Mouse (Mus musculus) heart, adult 2 months (tissue): ENCODE results near the gene Kbtbd2. TPM values are rescaled to one million over a fixed set of nuclear protein-coding genes. Genes with fewer than 3 reads are reported as not detected.

Experiments used
- DNase-seq, 2 experiments: peaks; one replicate each; pipeline ENCODE4 v3.0.0; 2021
- H3K27ac ChIP-seq: fragments of 200-600 bp; 2 replicates; pipeline ENCODE4 v1.8.1; 2022
- H3K27me3 ChIP-seq: fragments of 200-500 bp; 2 replicates; pipeline ENCODE4 v1.6.1; 2012; ENCODE audit warnings: mild to moderate bottlenecking, low read length, inconsistent platforms, mixed read lengths; ENCODE audit not compliant: control insufficient read depth, insufficient read depth
- H3K36me3 ChIP-seq: fragments of 200-500 bp; 2 replicates; pipeline ENCODE4 v1.6.1; 2012; ENCODE audit warnings: low read length, inconsistent platforms; ENCODE audit not compliant: control insufficient read depth, insufficient read depth
- H3K4me1 ChIP-seq: fragments of 200-500 bp; 2 replicates; pipeline ENCODE4 v1.6.1; 2011; ENCODE audit warnings: low read length; ENCODE audit not compliant: control insufficient read depth, insufficient read depth
- H3K4me3 ChIP-seq: fragments of 200-600 bp; 2 replicates; pipeline ENCODE4 v1.8.1; 2022
- H3K79me2 ChIP-seq: fragments of 200-500 bp; replicated peaks from 2 replicates; pipeline ENCODE4 v1.6.1; 2012; ENCODE audit warnings: mild to moderate bottlenecking, inconsistent platforms, low read length, moderate library complexity, mixed read lengths; ENCODE audit not compliant: control insufficient read depth, insufficient read depth
- H3K9ac ChIP-seq: fragments of 200-500 bp; 2 replicates; pipeline ENCODE4 v1.6.1; 2012; ENCODE audit warnings: low read depth, mild to moderate bottlenecking, control low read depth, inconsistent platforms, low read length, mixed read lengths
- CTCF ChIP-seq: fragments of 200-600 bp; IDR thresholded peaks from 2 replicates; pipeline ENCODE4 v1.8.1; 2022; ENCODE audit warnings: antibody characterized with exemption, mild to moderate bottlenecking, moderate library complexity
- EP300 ChIP-seq: fragments of 200-500 bp; IDR thresholded peaks from 2 replicates; pipeline ENCODE4 v1.6.1; 2011; ENCODE audit warnings: low read depth, low read length, control low read depth; ENCODE audit not compliant: insufficient read depth
- POLR2A ChIP-seq: fragments of 200-500 bp; IDR thresholded peaks from 2 replicates; pipeline ENCODE4 v1.6.1; 2011; ENCODE audit warnings: mild to moderate bottlenecking, low read depth, low read length, control low read depth; ENCODE audit not compliant: insufficient read depth
- WGBS: fragments of 180-500 bp; shearing (Covaris S2); methylation state at CpG from one replicate; pipeline ENCODE4 v1.1.7; 2018; 5-methylcytosine and 5-hydroxymethylcytosine counted together
- intact Hi-C: fragments of 180-260 bp; cut with DNase I; formaldehyde crosslinking; loops from one replicate; pipeline ENCODE4 v1.15.1; 2025
- polyA plus RNA-seq: library from polyadenylated mRNA; depleted of rRNA; stranded (reverse); fragments of >200 nt; gene quantifications from 2 replicates; pipeline ENCODE4 v1.2.3, GENCODE M21; 2012
- total RNA-seq, 2 experiments: library from RNA; stranded (reverse); gene quantifications; 2 replicates each; pipeline ENCODE4 v1.2.3; 2021

The Kbtbd2 gene
- total and polyA plus RNA-seq, 3 experiments: 7.7 to 30.6 (median 28.9) TPM

DNA sequence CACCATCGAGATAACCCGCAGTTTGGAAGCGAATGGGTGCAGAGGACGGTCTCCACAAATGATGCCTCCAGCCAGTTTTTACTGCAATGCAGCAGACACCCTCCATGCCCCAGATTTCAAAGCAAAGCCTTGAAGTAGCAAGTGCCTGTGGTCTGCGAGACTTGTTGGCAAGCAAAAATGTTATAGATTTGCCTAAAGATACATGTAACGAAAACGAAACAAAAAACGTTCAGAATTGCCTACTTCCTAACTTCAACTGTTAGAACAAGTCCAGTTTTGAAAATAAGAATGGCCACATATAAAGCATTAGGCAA is 496 bp upstream of the Kbtbd2 start:
- Histone ChIP-seq H3K4me3 (peak overlapping the region; percentile 81), H3K4me1 (peaks cover 11% of the 10 kb centered on the region), H3K27me3 (no peaks in the 10 kb centered on the region), H3K79me2 (peaks cover 7% of the 10 kb centered on the region), H3K27ac (peak overlapping the region; percentile 99), H3K36me3 (peaks cover 21% of the 10 kb centered on the region), H3K9ac (peak overlapping the region; percentile 82)
- WGBS: 3% methylated on average over 8 of the region's 8 CpGs
- DNase-seq: no peak
- TF ChIP-seq EP300: no peak
- no peak for TF ChIP-seq POLR2A
- no peak for TF ChIP-seq CTCF
- intact Hi-C loops: loop anchor here (5.0 kb wide), 1 partner anchor 124 kb away; the partner anchor contains the start of genes Nt5c3 and Vmn1r4

DNA sequence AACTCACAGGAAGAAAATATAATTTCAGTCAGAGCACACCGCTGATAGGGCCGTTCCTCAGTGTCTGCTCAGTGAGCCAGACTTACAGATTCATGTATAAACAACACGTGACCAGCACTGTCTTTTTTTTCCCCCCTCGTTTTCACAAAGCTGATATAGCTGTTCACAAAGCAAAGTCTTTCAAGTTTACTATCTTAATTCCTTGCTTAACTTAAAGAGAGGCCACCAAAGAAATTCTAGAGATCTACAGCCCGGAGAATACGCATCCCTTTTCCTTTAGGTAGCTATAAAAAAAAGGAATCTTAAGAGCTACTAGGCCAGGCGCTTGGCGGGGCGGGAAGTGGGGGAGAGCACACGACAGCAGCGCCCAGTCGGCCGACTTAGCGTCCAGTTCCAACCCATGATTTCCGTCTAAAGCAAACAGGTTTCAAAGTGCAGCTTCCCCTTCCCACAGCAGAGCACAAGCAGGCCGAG is 908 bp downstream of the Kbtbd2 start:
- Histone ChIP-seq H3K9ac (peak overlapping the region; percentile 96), H3K36me3 (peaks cover 30% of the 10 kb centered on the region), H3K4me3 (peak overlapping the region; percentile 81), H3K4me1 (peaks cover 15% of the 10 kb centered on the region), H3K27me3 (no peaks in the 10 kb centered on the region), H3K79me2 (peaks cover 9% of the 10 kb centered on the region), H3K27ac (peak overlapping the region; percentile 99)
- no peak; the same call in 1 of the 2 replicates for TF ChIP-seq POLR2A
- no peak for TF ChIP-seq CTCF
- no peak for TF ChIP-seq EP300
- under 1% methylated on average over 16 of the region's 16 CpGs for WGBS
- DNase-seq: peak in 1 of 2 experiments; percentile 57
- intact Hi-C loops: loop anchor here (2.0 to 5.0 kb wide), 3 partner anchors 36 to 126 kb away; partner anchors contain the start of genes Fkbp9, Nt5c3 and Vmn1r4

DNA sequence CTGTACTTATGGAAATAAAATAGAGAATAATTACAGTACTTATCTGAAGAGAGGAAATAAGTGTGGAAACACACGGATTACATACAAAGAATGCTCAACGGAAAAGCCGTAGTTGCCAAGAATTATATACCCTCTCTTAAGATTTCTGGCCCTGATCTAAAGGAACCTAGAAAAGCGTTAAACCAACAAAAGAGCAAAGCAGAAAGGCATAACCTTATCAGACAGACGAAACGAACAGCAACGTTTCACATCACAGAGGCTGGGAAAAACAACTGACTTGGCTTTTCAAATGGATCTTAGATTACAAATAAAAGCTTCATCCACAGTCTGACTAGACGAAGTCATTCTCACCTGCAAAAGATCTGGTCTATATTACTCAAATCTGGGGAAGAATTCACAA is 1.4 kb downstream of the Kbtbd2 start:
- Histone ChIP-seq H3K27ac (peak overlapping the region; percentile 99), H3K4me1 (peaks cover 15% of the 10 kb centered on the region), H3K79me2 (peaks cover 9% of the 10 kb centered on the region), H3K4me3 (peak overlapping the region; percentile 81), H3K9ac (peak overlapping the region; percentile 50; the same call in 1 of the 2 replicates), H3K27me3 (no peaks in the 10 kb centered on the region), H3K36me3 (peaks cover 30% of the 10 kb centered on the region)
- TF ChIP-seq POLR2A (no peak), CTCF (no peak), EP300 (no peak)
- intact Hi-C loops: loop anchor here (2.0 to 5.0 kb wide), 3 partner anchors 37 to 126 kb away; partner anchors contain the start of genes Fkbp9, Nt5c3 and Vmn1r4
- WGBS: under 1% methylated on average over 8 of the region's 8 CpGs
- DNase-seq: no peak

DNA sequence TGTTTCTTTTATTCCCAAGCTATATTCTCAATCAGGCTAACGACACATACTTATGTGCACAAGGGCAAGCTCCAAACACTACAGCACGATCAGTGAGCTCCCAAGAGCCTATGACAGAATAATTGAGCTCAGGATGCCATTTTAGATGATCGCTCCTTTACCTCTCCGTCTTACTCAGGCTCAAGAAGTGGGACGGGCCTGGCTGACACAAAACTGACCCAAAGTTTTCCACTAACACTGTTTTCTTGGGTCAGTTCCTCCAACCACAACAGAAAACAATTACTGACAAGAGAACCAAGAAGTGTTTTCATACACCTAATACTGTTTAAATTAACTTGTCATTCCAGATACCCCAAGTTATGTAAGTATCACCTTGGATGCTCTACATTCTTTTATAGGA is 2.8 kb downstream of the Kbtbd2 start:
- Histone ChIP-seq H3K27me3 (no peaks in the 10 kb centered on the region), H3K79me2 (peaks cover 10% of the 10 kb centered on the region), H3K36me3 (peaks cover 35% of the 10 kb centered on the region), H3K4me1 (peaks cover 15% of the 10 kb centered on the region), H3K4me3 (peak overlapping the region; percentile 81), H3K9ac (no peak overlapping the region), H3K27ac (0 out of 2 replicates have a peak overlapping the region, but pooled peaks have one; percentile 8)
- intact Hi-C loops: loop anchor here (5.0 kb wide), 1 partner anchor 127 kb away; the partner anchor contains the start of genes Nt5c3 and Vmn1r4
- DNase-seq: no peak
- WGBS: 42% methylated on average over 5 of the region's 5 CpGs
- TF ChIP-seq CTCF: no peak
- TF ChIP-seq EP300: no peak
- TF ChIP-seq POLR2A: no peak

DNA sequence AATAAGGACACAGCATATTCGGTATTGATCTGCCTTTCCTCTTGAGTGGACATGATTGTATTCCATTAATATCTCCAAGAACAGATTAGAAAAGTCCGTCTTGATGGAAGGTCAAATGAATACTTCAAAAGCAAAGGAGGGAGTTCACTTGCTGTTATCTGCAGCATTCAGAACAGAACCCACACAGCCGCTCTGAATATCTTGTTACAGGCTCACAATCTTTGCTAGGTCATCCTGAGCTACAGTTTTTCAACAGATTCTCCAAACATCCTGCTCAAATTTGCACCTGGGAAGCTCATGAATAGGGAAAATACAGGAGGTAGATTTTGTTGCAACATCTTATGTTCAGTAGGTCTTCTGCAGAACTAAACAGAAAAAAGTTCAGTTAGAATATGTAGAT is 8.3 kb downstream of the Kbtbd2 start:
- TF ChIP-seq EP300: no peak
- TF ChIP-seq CTCF: no peak
- H3K36me3 ChIP-seq: peaks cover 59% of the 10 kb centered on the region
- H3K4me1 ChIP-seq: peaks cover 17% of the 10 kb centered on the region

DNA sequence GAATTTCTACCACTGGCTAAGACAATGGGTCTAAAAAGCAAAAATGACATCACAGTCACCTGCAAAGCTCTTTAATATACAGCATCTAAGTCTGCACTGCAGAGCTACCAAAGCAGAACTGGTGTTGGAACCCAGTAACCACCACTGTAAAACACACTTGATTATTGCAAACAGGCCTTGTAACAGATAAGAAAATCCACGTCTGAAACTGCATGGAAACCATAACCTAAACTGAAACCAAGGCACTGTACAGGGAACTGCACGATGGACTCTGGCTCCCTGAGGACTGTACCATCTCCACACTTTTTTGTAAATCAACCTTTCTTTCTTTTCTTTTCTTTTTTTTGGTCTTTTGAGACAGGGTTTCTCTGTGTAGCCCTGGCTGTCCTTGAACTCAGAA is 9.9 kb downstream of the Kbtbd2 start:
- H3K4me3 ChIP-seq: no peak overlapping the region
- intact Hi-C loops: no loop called here
- WGBS: 39% methylated on average over 2 of the region's 2 CpGs
- H3K27me3 ChIP-seq: no peaks in the 10 kb centered on the region
- no peak for DNase-seq
- peaks cover 11% of the 10 kb centered on the region for H3K79me2 ChIP-seq
- H3K27ac ChIP-seq: no peak overlapping the region
- no peak for TF ChIP-seq POLR2A
- no peak for TF ChIP-seq EP300
- no peak for TF ChIP-seq CTCF
- no peak overlapping the region for H3K9ac ChIP-seq
- H3K36me3 ChIP-seq: peaks cover 54% of the 10 kb centered on the region
- H3K4me1 ChIP-seq: peaks cover 12% of the 10 kb centered on the region

More for the DNA sequence above, 8.3 kb downstream of the Kbtbd2 start:
- WGBS: 24% methylated on average over 3 of the region's 3 CpGs
- no peak overlapping the region for H3K9ac ChIP-seq
- H3K27ac ChIP-seq: no peak overlapping the region
- intact Hi-C loops: no loop called here
- DNase-seq: no peak
- peaks cover 15% of the 10 kb centered on the region for H3K79me2 ChIP-seq
- no peaks in the 10 kb centered on the region for H3K27me3 ChIP-seq
- no peak overlapping the region for H3K4me3 ChIP-seq
